Mouse (Mus musculus) MEL (cell line): ENCODE measurements around the gene Abcb6. TPM values are rescaled to one million over a fixed set of nuclear protein-coding genes. Genes with fewer than 3 reads are reported as not detected.

Experiments
- DNase-seq: peaks from one replicate; pipeline ENCODE4 v3.0.0; 2011; ENCODE audit warnings: low read depth, low spot score
- H3K27ac ChIP-seq: 2 replicates; pipeline ENCODE4 v1.5.1; 2012; ENCODE audit warnings: low read depth, mild to moderate bottlenecking, control low read depth, low read length, moderate library complexity; ENCODE audit not compliant: control insufficient read depth
- H3K27me3 ChIP-seq, 2 experiments: fragments of 150-350 bp in 1 of 2; sonication (generic) in 1 of 2; 2 replicates each; pipeline ENCODE4 v1.6.1; 2012; ENCODE audit warnings: low read length in 2 of 2, mild to moderate bottlenecking in 2 of 2, improper control_type of control experiment in 1 of 2, moderate library complexity in 1 of 2; ENCODE audit not compliant: insufficient read depth in 2 of 2, control insufficient read depth in 1 of 2
- H3K36me3 ChIP-seq, 2 experiments: 2 replicates each; pipeline ENCODE4 v1.6.1; 2012 to 2014; ENCODE audit warnings: low read length in 2 of 2, improper control_type of control experiment in 1 of 2, inconsistent platforms in 1 of 2, mild to moderate bottlenecking in 1 of 2; ENCODE audit not compliant: insufficient read depth in 2 of 2, control insufficient read depth in 1 of 2
- H3K4me1 ChIP-seq, 2 experiments: fragments of 150-350 bp in 1 of 2; sonication (generic) in 1 of 2; 2 replicates each; pipeline ENCODE4 v1.6.1; 2012; ENCODE audit warnings: low read length in 2 of 2, improper control_type of control experiment in 1 of 2, mild to moderate bottlenecking in 1 of 2; ENCODE audit not compliant: insufficient read depth in 2 of 2, control insufficient read depth in 1 of 2
- H3K4me3 ChIP-seq, 2 experiments: fragments of 150-350 bp in 1 of 2; sonication (generic) in 1 of 2; 2 replicates each; pipeline ENCODE4 v1.5.1; 2012; ENCODE audit warnings: low read depth in 2 of 2, low read length in 2 of 2, mild to moderate bottlenecking in 2 of 2, moderate library complexity in 2 of 2, control low read depth in 1 of 2, improper control_type of control experiment in 1 of 2; ENCODE audit not compliant: control insufficient read depth in 1 of 2, insufficient read depth in 1 of 2
- H3K79me2 ChIP-seq: 2 replicates; pipeline ENCODE4 v1.6.1; 2012; ENCODE audit warnings: mild to moderate bottlenecking, low read length, moderate library complexity; ENCODE audit not compliant: control insufficient read depth, poor library complexity, insufficient read depth
- H3K9ac ChIP-seq: 2 replicates; pipeline ENCODE4 v1.6.1; 2012; ENCODE audit warnings: low read depth, mild to moderate bottlenecking, control low read depth, low read length, moderate library complexity; ENCODE audit not compliant: control insufficient read depth, poor library complexity, severe bottlenecking
- H3K9me3 ChIP-seq: fragments of 150-350 bp; sonication (generic); replicated peaks from 2 replicates; pipeline ENCODE4 v1.6.1; 2012; ENCODE audit warnings: mild to moderate bottlenecking, low read length, improper control_type of control experiment, moderate library complexity; ENCODE audit not compliant: insufficient read depth
- CTCF ChIP-seq, 3 experiments: IDR thresholded peaks in 2 of 3; conservative IDR thresholded peaks in 1 of 3; 2 replicates each; pipeline ENCODE4 v1.5.1; 2011 to 2012; ENCODE audit warnings: low read length in 3 of 3, low read depth in 2 of 3, mild to moderate bottlenecking in 2 of 3, improper control_type of control experiment in 1 of 3, inconsistent platforms in 1 of 3, mixed read lengths in 1 of 3, moderate library complexity in 1 of 3; ENCODE audit not compliant: control insufficient read depth in 1 of 3, insufficient read depth in 1 of 3, poor library complexity in 1 of 3, severe bottlenecking in 1 of 3
- E2F4 ChIP-seq: IDR thresholded peaks from 2 replicates; pipeline ENCODE4 v1.6.1; 2011; ENCODE audit warnings: low read depth, low read length, improper control_type of control experiment, borderline replicate concordance
- EP300 ChIP-seq, 2 experiments: IDR thresholded peaks; 2 replicates each; pipeline ENCODE4 v1.6.1; 2011; ENCODE audit warnings: improper control_type of control experiment in 2 of 2, low read length in 2 of 2, low read depth in 1 of 2, mild to moderate bottlenecking in 1 of 2
- ETS1 ChIP-seq: IDR thresholded peaks from 2 replicates; pipeline ENCODE4 v1.6.1; 2012; ENCODE audit warnings: low read depth, mild to moderate bottlenecking, inconsistent platforms, low read length, improper control_type of control experiment, moderate library complexity
- GATA1 ChIP-seq: IDR thresholded peaks from 2 replicates; pipeline ENCODE4 v1.6.1; 2011; ENCODE audit warnings: low read depth, low read length, improper control_type of control experiment
- HCFC1 ChIP-seq: IDR thresholded peaks from 2 replicates; pipeline ENCODE4 v1.6.1; 2012; ENCODE audit warnings: low read depth, mild to moderate bottlenecking, inconsistent platforms, low read length, improper control_type of control experiment, moderate library complexity
- JUND ChIP-seq: IDR thresholded peaks from 2 replicates; pipeline ENCODE4 v1.6.1; 2011; ENCODE audit warnings: low read depth, mild to moderate bottlenecking, improper control_type of control experiment, low read length
- KAT2A ChIP-seq: conservative IDR thresholded peaks from 2 replicates; pipeline ENCODE4 v1.6.1; 2012; ENCODE audit warnings: low read depth, low read length, improper control_type of control experiment, inconsistent platforms
- MAFK ChIP-seq: IDR thresholded peaks from 2 replicates; pipeline ENCODE4 v1.6.1; 2011; ENCODE audit warnings: low read depth, mild to moderate bottlenecking, low read length, improper control_type of control experiment, borderline replicate concordance
- MAX ChIP-seq: IDR thresholded peaks from 2 replicates; pipeline ENCODE4 v1.6.1; 2011; ENCODE audit warnings: low read length, improper control_type of control experiment
- MAZ ChIP-seq: IDR thresholded peaks from 2 replicates; pipeline ENCODE4 v1.6.1; 2012; ENCODE audit warnings: low read depth, mild to moderate bottlenecking, inconsistent platforms, low read length, improper control_type of control experiment
- MXI1 ChIP-seq: IDR thresholded peaks from 2 replicates; pipeline ENCODE4 v1.6.1; 2011; ENCODE audit warnings: mild to moderate bottlenecking, low read depth, low read length, improper control_type of control experiment
- NRF1 ChIP-seq: IDR thresholded peaks from 2 replicates; pipeline ENCODE4 v1.6.1; 2014; ENCODE audit warnings: low read depth, mild to moderate bottlenecking, inconsistent platforms, low read length, improper control_type of control experiment, moderate library complexity; ENCODE audit not compliant: poor library complexity, insufficient read depth, severe bottlenecking
- POLR2AphosphoS2 ChIP-seq: IDR thresholded peaks from 2 replicates; pipeline ENCODE4 v1.6.1; 2011; ENCODE audit warnings: low read length, improper control_type of control experiment
- RCOR1 ChIP-seq: IDR thresholded peaks from 2 replicates; pipeline ENCODE4 v1.6.1; 2012; ENCODE audit warnings: low read depth, mild to moderate bottlenecking, inconsistent platforms, low read length, improper control_type of control experiment
- SIN3A ChIP-seq: IDR thresholded peaks from 2 replicates; pipeline ENCODE4 v1.6.1; 2012; ENCODE audit warnings: low read length, improper control_type of control experiment, inconsistent platforms
- SMC3 ChIP-seq: IDR thresholded peaks from 2 replicates; pipeline ENCODE4 v1.6.1; 2011; ENCODE audit warnings: low read depth, low read length, improper control_type of control experiment
- TAL1 ChIP-seq: IDR thresholded peaks from 2 replicates; pipeline ENCODE4 v1.6.1; 2012; ENCODE audit warnings: mild to moderate bottlenecking, inconsistent platforms, low read length, moderate library complexity, mixed read lengths
- TBP ChIP-seq: IDR thresholded peaks from 2 replicates; pipeline ENCODE4 v1.8.0; 2011; ENCODE audit warnings: low read depth, low read length, improper control_type of control experiment
- TCF12 ChIP-seq: IDR thresholded peaks from 2 replicates; pipeline ENCODE4 v1.6.1; 2014; ENCODE audit warnings: low read depth, mild to moderate bottlenecking, inconsistent platforms, low read length, improper control_type of control experiment, moderate library complexity
- UBTF ChIP-seq: IDR thresholded peaks from 2 replicates; pipeline ENCODE4 v1.6.1; 2012; ENCODE audit warnings: low read depth, mild to moderate bottlenecking, inconsistent platforms, low read length, improper control_type of control experiment, moderate library complexity, borderline replicate concordance; ENCODE audit not compliant: insufficient read depth
- USF1 ChIP-seq: IDR thresholded peaks from 2 replicates; pipeline ENCODE4 v1.6.1; 2014; ENCODE audit warnings: low read depth, mild to moderate bottlenecking, inconsistent platforms, low read length, improper control_type of control experiment, moderate library complexity
- USF2 ChIP-seq, 2 experiments: IDR thresholded peaks; 2 replicates each; pipeline ENCODE4 v1.6.1; 2011 to 2012; ENCODE audit warnings: improper control_type of control experiment in 2 of 2, low read length in 2 of 2, borderline replicate concordance in 1 of 2, inconsistent platforms in 1 of 2, low read depth in 1 of 2, mild to moderate bottlenecking in 1 of 2; ENCODE audit not compliant: insufficient read depth in 1 of 2
- ZKSCAN1 ChIP-seq: IDR thresholded peaks from 2 replicates; pipeline ENCODE4 v1.6.1; 2012; ENCODE audit warnings: low read depth, mild to moderate bottlenecking, inconsistent platforms, low read length, improper control_type of control experiment, moderate library complexity
- ZMIZ1 ChIP-seq: IDR thresholded peaks from 2 replicates; pipeline ENCODE4 v1.6.1; 2012; ENCODE audit warnings: low read depth, mild to moderate bottlenecking, inconsistent platforms, low read length, improper control_type of control experiment, moderate library complexity
- ZNF384 ChIP-seq: IDR thresholded peaks from 2 replicates; pipeline ENCODE4 v1.6.1; 2012; ENCODE audit warnings: low read depth, mild to moderate bottlenecking, inconsistent platforms, low read length, improper control_type of control experiment
- polyA plus RNA-seq, 2 experiments: library from polyadenylated mRNA; stranded (reverse) in 1 of 2; unstranded in 1 of 2; fragments of >175 nt in 1 of 2; fragments of >200 nt in 1 of 2; gene quantifications; 2 replicates each; pipeline versions ENCODE4 v1.2.1 to v1.2.4; 2012; ENCODE audit warnings: low replicate concordance in 2 of 2, low read depth in 1 of 2; ENCODE audit not compliant: insufficient read length in 2 of 2, insufficient read depth in 1 of 2, missing spikeins in 1 of 2
- total RNA-seq: library from RNA; depleted of rRNA; stranded (reverse); fragments of 300-350 nt; gene quantifications from 2 replicates; pipeline ENCODE4 v1.2.3, GENCODE M21; 2012

Gene Abcb6
- total and polyA plus RNA-seq, 3 experiments = 73.5 to 84.4 TPM; not detected in 1

- peak; percentile 84 for TF ChIP-seq GATA1
- no peak for TF ChIP-seq KAT2A
- TF ChIP-seq POLR2AphosphoS2 = peak; percentile 44; the same call in 1 of the 2 replicates
- TF ChIP-seq SMC3 = 0 out of 2 replicates have a peak, but pooled peaks have one; percentile 3
- 0 out of 4 replicates have a peak, but pooled peaks of 1 of the 2 experiments have one; percentile 22 for TF ChIP-seq USF2 (IDR thresholded peaks at IDR 0.05; ENCODE audit: borderline replicate concordance in 1 of 2, insufficient read depth in 1 of 2, low read depth in 1 of 2, low read length in 2 of 2)
- peak; percentile 97 for TF ChIP-seq ETS1
- peak; percentile 83 for TF ChIP-seq USF1
- peak; percentile 84 for TF ChIP-seq TCF12
- TF ChIP-seq ZMIZ1 = no peak
- no peak for TF ChIP-seq MXI1
- peak; percentile 41; the same call in 1 of the 2 replicates for TF ChIP-seq MAX
- TF ChIP-seq EP300 (IDR thresholded peaks at IDR 0.05; ENCODE audit: low read depth in 1 of 2, low read length in 2 of 2) = peak; percentile 70 to 84
- TF ChIP-seq MAFK = no peak
- TF ChIP-seq TBP = peak; percentile 51
- TF ChIP-seq RCOR1 = peak; percentile 61; the same call in 1 of the 2 replicates
- TF ChIP-seq UBTF = no peak
- TF ChIP-seq SIN3A = peak; percentile 89
- TF ChIP-seq ZKSCAN1 = no peak
- no peak for TF ChIP-seq CTCF (IDR thresholded peaks at IDR 0.05 in 2 of 3, conservative IDR thresholded peaks at IDR 0.05 in 1 of 3; ENCODE audit: control insufficient read depth in 1 of 3, insufficient read depth in 1 of 3, low read depth in 2 of 3, low read length in 3 of 3, poor library complexity in 1 of 3, severe bottlenecking in 1 of 3)
- peak; percentile 69 for TF ChIP-seq TAL1
- TF ChIP-seq MAZ = peak; percentile 94
- TF ChIP-seq ZNF384 = no peak
- TF ChIP-seq JUND = no peak
- TF ChIP-seq E2F4 = no peak
- no peak for TF ChIP-seq NRF1
- TF ChIP-seq HCFC1 = peak; percentile 58; the same call in 1 of the 2 replicates
- Histone ChIP-seq H3K36me3 (peaks cover 15 to 49% of the 10 kb centered on the region in 2 experiments), H3K4me3 (peak overlapping the region; percentile 81 to 82)
Observed at GRCm38 (mm10) chr1:75216797-75217585, 36.8 kb upstream of the Abcb6 start.

More at GRCm38 (mm10) chr1:75216797-75217585, 36.8 kb upstream of the Abcb6 start:
- H3K9me3 ChIP-seq = no peaks in the 10 kb centered on the region
- H3K27ac ChIP-seq = peak overlapping the region; percentile 83
- DNase-seq = peak; percentile 80
- H3K9ac ChIP-seq = peak overlapping the region; percentile 87
- H3K79me2 ChIP-seq = peaks cover 57% of the 10 kb centered on the region
- peaks cover 6 to 50% of the 10 kb centered on the region in 2 experiments; a peak in 3 of 4 replicates for H3K4me1 ChIP-seq
- no peaks in the 10 kb centered on the region for H3K27me3 ChIP-seq
